Mouse (Mus musculus): ENCODE data around the gene Olfr544. TPM values are rescaled to one million over a fixed set of nuclear protein-coding genes. Genes with fewer than 3 reads are reported as not detected.

The Olfr544 gene
- polyA plus RNA-seq, 1 experiment from 2014 or later: 0.15 TPM

DNA sequence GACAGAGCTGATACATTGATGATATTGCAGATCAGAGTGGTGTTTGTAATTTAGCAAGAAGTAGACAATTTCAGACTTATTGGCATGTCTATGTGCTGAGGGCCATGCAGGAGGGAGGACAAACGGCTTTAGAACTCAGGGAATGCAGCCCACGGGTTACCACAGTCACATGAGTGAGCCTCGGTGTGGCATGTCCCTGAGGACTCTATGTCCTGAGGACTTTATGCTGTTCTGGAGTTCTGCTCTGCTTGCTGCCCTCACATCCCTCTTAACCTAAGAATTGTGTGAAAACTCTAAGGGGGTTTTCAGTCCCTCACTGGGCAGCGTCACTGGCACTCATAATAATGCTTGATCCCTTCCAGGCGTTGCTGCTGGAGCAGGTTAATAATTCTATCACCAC lies 15.4 kb downstream of the Olfr544 start:
- ATAC-seq (ENCODE audit: low FRiP score): no peak
- WGBS: 71% methylated on average over 5 of the region's 5 CpGs
- no peak overlapping the region for H3K27ac ChIP-seq

DNA sequence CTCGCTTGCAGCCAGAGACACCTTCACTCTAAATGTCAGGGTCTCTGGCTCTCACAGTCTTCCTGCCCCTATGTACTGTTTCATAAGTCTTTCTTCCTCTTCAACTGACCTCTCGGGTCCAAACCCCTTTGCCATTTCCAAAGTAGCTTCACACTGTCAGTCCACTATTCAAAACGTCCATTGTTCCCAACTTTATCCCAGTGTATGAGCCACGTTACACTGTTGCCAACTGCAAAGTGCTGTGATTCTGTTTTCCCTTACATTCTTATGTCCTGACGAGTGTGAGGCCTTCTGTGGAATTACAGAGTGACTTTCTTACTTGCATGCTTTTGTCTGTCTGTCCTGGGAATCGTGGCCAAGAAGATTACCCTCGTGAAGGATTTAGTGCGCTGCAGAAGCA lies 20.5 kb downstream of the Olfr544 start:
- H3K9ac ChIP-seq: no peak overlapping the region
- no peak overlapping the region for H3K4me2 ChIP-seq (replicated peaks)
- ATAC-seq (ENCODE audit: low FRiP score): no peak
- H3K36me3 ChIP-seq: peaks cover 67% of the 10 kb centered on the region
- WGBS: 90% methylated on average over 8 of the region's 8 CpGs
- no peak overlapping the region for H3K27ac ChIP-seq
- H3K27me3 ChIP-seq: no peaks in the 10 kb centered on the region
- no peaks in the 10 kb centered on the region for H3K4me1 ChIP-seq
- no peaks in the 10 kb centered on the region for H3K9me3 ChIP-seq (replicated peaks)
- H3K4me3 ChIP-seq: no peak overlapping the region

More for the DNA sequence above, 15.4 kb downstream of the Olfr544 start:
- H3K27me3 ChIP-seq: no peaks in the 10 kb centered on the region
- H3K4me3 ChIP-seq: no peak overlapping the region
- H3K9me3 ChIP-seq (replicated peaks): no peaks in the 10 kb centered on the region
- H3K4me1 ChIP-seq: no peaks in the 10 kb centered on the region
- H3K9ac ChIP-seq: no peak overlapping the region
- H3K4me2 ChIP-seq (replicated peaks): no peak overlapping the region
- H3K36me3 ChIP-seq: peaks cover 20% of the 10 kb centered on the region

DNA sequence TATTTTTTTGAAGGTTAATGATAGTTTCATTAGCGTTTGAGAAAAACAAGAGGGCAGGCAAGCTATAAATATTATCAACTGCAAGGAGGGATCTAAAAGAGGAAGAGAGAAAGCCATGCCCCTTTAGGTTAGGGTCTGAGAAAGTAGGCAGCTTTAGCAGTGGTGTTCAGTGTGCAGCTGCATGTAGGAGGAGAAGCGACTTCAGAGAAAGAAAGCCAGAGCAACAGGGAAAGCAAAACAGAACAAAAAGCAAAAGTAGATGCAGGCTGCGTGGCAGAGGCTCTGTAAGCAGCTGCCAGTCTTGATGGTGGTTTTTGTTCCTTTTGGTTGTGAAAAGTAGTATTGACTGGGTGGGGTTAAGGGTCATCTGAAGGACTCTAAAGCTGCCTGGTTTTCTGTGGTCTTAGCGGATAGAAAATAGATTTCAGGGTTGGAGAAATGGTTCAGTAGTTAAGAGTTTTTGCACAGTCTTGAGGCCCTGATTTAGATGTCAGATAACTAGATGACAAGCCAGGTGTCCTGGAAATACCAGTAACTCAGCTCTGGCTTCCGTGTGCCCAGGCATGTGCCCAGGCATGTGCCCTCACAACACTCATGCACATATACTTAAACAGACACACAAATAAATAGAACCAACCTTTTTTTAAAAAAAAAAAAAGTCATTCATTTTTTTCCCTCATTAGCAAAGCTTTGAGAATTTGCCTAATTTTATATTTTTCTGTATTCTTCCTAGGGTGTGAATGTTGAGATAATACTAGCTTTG lies 29.3 kb downstream of the Olfr544 start:
- Histone ChIP-seq H3K4me1 (no peaks in the 10 kb centered on the region), H3K9ac (no peak overlapping the region), H3K9me3 (replicated peaks) (no peaks in the 10 kb centered on the region), H3K27me3 (no peaks in the 10 kb centered on the region), H3K4me2 (replicated peaks) (no peak overlapping the region), H3K27ac (no peak overlapping the region), H3K36me3 (peaks cover 84% of the 10 kb centered on the region), H3K4me3 (no peak overlapping the region)
- no peak for ATAC-seq (ENCODE audit: low FRiP score)
- WGBS: 79% methylated on average over 5 of the region's 5 CpGs

DNA sequence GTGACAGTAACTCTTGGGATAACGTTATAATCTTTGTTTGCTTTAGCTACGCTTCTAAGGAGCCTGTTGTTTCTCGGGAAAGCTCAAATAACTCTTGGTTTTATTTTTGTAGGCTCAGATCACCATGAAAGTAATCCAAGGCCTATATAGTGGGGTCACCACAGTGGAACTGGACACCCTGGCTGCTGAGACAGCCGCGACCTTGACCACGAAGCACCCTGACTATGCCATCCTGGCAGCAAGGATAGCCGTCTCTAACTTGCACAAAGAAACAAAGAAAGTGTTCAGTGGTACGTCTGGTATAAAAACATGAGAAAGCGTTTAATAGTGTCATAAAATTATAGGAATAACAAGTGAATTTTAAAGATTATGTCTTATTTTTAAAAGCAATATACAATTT lies 41.7 kb downstream of the Olfr544 start:
- H3K27ac ChIP-seq: no peak overlapping the region
- H3K4me3 ChIP-seq: no peak overlapping the region
- no peak for ATAC-seq (ENCODE audit: low FRiP score)
- 93% methylated on average over 9 of the region's 9 CpGs for WGBS
- peaks cover 42% of the 10 kb centered on the region for H3K36me3 ChIP-seq
- peaks cover 16% of the 10 kb centered on the region for H3K4me1 ChIP-seq
- H3K4me2 ChIP-seq (replicated peaks): no peak overlapping the region
- no peaks in the 10 kb centered on the region for H3K9me3 ChIP-seq (replicated peaks)
- H3K9ac ChIP-seq: no peak overlapping the region
- H3K27me3 ChIP-seq: no peaks in the 10 kb centered on the region

- Histone ChIP-seq H3K4me3 (no peak overlapping the region), H3K4me2 (replicated peaks) (no peak overlapping the region), H3K9ac (no peak overlapping the region), H3K27me3 (peaks cover 3% of the 10 kb centered on the region; the same call in 1 of the 2 replicates), H3K27ac (no peak overlapping the region), H3K36me3 (peaks cover 26% of the 10 kb centered on the region), H3K4me1 (peaks cover 16% of the 10 kb centered on the region), H3K9me3 (replicated peaks) (no peaks in the 10 kb centered on the region)
- no peak for ATAC-seq (ENCODE audit: low FRiP score)
- 83% methylated on average over 2 of the region's 2 CpGs for WGBS
Observed at GRCm38 (mm10) chr7:102444301-102444700, 43.8 kb downstream of the Olfr544 start.

- Histone ChIP-seq H3K4me1 (peaks cover 16% of the 10 kb centered on the region), H3K4me2 (replicated peaks) (peak overlapping the region; percentile 78), H3K4me3 (peak overlapping the region; percentile 87), H3K27me3 (peaks cover 3% of the 10 kb centered on the region; the same call in 1 of the 2 replicates), H3K36me3 (peaks cover 16% of the 10 kb centered on the region), H3K9ac (peak overlapping the region; percentile 85), H3K27ac (no peak overlapping the region), H3K9me3 (replicated peaks) (no peaks in the 10 kb centered on the region)
- ATAC-seq (ENCODE audit: low FRiP score): no peak
- WGBS: 1% methylated on average over 4 of the region's 4 CpGs
Observed at GRCm38 (mm10) chr7:102442432-102442831, 45.7 kb downstream of the Olfr544 start.

GRCm38 (mm10) chr7:102441657-102442391 lies 46.3 kb downstream of the Olfr544 start, which contains the start of gene Rrm1:
Rrm1 (plus strand) TSS chr7:102441695.
- H3K4me2 ChIP-seq (replicated peaks): peak within 1 kb of the TSS; percentile 78
- H3K9me3 ChIP-seq (replicated peaks): no peaks in the 10 kb centered on the region
- peaks cover 16% of the 10 kb centered on the region for H3K4me1 ChIP-seq
- WGBS: under 1% methylated on average over 52 of the region's 56 CpGs
- peaks cover 3% of the 10 kb centered on the region; the same call in 1 of the 2 replicates for H3K27me3 ChIP-seq
- H3K27ac ChIP-seq: peak within 1 kb of the TSS; percentile 81
- peak within 1 kb of the TSS; percentile 87 for H3K4me3 ChIP-seq
- peaks cover 12% of the 10 kb centered on the region for H3K36me3 ChIP-seq
- peak within 1 kb of the TSS; percentile 85 for H3K9ac ChIP-seq
- ATAC-seq (ENCODE audit: low FRiP score): peak; percentile 99

- Histone ChIP-seq H3K9me3 (replicated peaks) (no peaks in the 10 kb centered on the region), H3K27ac (no peak overlapping the region)
Observed at GRCm38 (mm10) chr7:102440822-102441656, 47.1 kb downstream of the Olfr544 start.

DNA sequence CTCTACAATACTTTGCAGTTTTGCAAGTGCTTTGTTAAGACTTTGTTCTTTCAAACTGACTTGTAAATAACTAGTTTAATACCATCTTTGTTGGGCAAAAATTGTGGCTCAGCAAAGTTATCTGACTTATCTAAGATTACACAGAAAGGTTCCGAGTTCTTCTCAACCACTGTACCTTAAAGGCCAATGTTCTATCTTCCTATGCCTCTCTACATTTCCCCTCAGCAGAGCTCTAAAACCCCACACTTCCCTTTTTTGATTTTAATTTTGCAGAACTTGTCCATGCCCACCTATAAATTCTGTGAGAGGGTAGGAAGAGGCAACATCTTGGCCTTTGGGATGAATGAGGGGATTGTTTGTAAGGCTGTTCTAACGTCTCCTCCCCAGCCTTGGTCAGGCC lies 53.8 kb downstream of the Olfr544 start:
- Histone ChIP-seq H3K4me1 (no peaks in the 10 kb centered on the region), H3K9me3 (replicated peaks) (no peaks in the 10 kb centered on the region), H3K27ac (no peak overlapping the region), H3K27me3 (no peaks in the 10 kb centered on the region), H3K9ac (no peak overlapping the region), H3K4me2 (replicated peaks) (no peak overlapping the region), H3K36me3 (no peaks in the 10 kb centered on the region), H3K4me3 (no peak overlapping the region)
- no peak for ATAC-seq (ENCODE audit: low FRiP score)
- 83% methylated on average over 2 of the region's 2 CpGs for WGBS

More at GRCm38 (mm10) chr7:102440822-102441656, 47.1 kb downstream of the Olfr544 start:
- Histone ChIP-seq H3K4me2 (replicated peaks) (peak overlapping the region; percentile 78), H3K9ac (no peak overlapping the region), H3K27me3 (peaks cover 3% of the 10 kb centered on the region; the same call in 1 of the 2 replicates), H3K4me1 (peaks cover 16% of the 10 kb centered on the region), H3K4me3 (peak overlapping the region; percentile 87), H3K36me3 (peaks cover 5% of the 10 kb centered on the region; the same call in 1 of the 2 replicates)
- peak; percentile 33 for ATAC-seq (ENCODE audit: low FRiP score)
- WGBS: 56% methylated on average over 15 of the region's 15 CpGs
